Comparison of ENCODE assay signal across 15 mouse cellular contexts in genomic region chr3:70962498-70962897, GRCm38 (mm10).
DNase-seq lines count a peak whose midpoint lies in the region; ATAC-seq lines count a peak whose summit lies in the region.
"Had no signal": no experiment of that assay in that cellular context is flagged by ENCODE, and none has a peak within 500 bp of the region (broad histone marks: within the 10 kb centered on the region; RNA-seq: fewer than 3 reads in every experiment).

No protein-coding gene starts in this region.

- peak; percentile 91 for ATAC-seq in frontal cortex, adult (ENCODE audit: low TSS enrichment)
- ATAC-seq: Patski had no signal

- no peak for DNase-seq in frontal cortex, postnatal 25 days (ENCODE audit: low spot score in 2 of 2)
- peak; percentile 43 for DNase-seq in right cerebral cortex, adult 18-20 months
- DNase-seq in right cerebral cortex, postnatal 4 days = no peak
- DNase-seq in cerebellum, postnatal 10 days = peak; percentile 14 to 22
- DNase-seq in right cerebral cortex, postnatal 36 days (ENCODE audit: low spot score in 2 of 2) = peak; percentile 2 to 8
- no peak for DNase-seq in embryo, embryonic 10.5 days (ENCODE audit: low spot score)
- DNase-seq in testis, postnatal 10 days (ENCODE audit: low spot score) = no peak
- DNase-seq: gastrocnemius, postnatal 10 days; heart, postnatal 10 days; kidney, adult 2 months; kidney, postnatal 4 days; lung, postnatal 14 days; thymus, postnatal 4 days had no signal

Comparison
In these comparisons a context has a peak if more than half of its experiments do, and no peak if none do; other contexts are left out.
1. DNase-seq: peak in right cerebral cortex, adult 18-20 months (single experiment), cerebellum, postnatal 10 days (2 of 2) and right cerebral cortex, postnatal 36 days (2 of 2); none in frontal cortex, postnatal 25 days (0 of 2), right cerebral cortex, postnatal 4 days (single experiment), embryo, embryonic 10.5 days (single experiment) and testis, postnatal 10 days (single experiment).